Mouse (Mus musculus) ES-Bruce4 (cell line): ENCODE data around the gene Cry2. TPM values are rescaled to one million over a fixed set of nuclear protein-coding genes. Genes with fewer than 3 reads are reported as not detected.

Experiments
- H3K27ac ChIP-seq: 2 replicates; pipeline ENCODE4 v1.5.1; 2012; ENCODE audit warnings: low read length, inconsistent platforms; ENCODE audit not compliant: insufficient read depth
- H3K27me3 ChIP-seq: 2 replicates; pipeline ENCODE4 v1.6.1; 2012; ENCODE audit warnings: mild to moderate bottlenecking, low read length, inconsistent platforms; ENCODE audit not compliant: control insufficient read depth, poor library complexity, insufficient read depth, severe bottlenecking
- H3K36me3 ChIP-seq: 2 replicates; pipeline ENCODE4 v1.6.1; 2012; ENCODE audit warnings: inconsistent platforms, mild to moderate bottlenecking, low read length, moderate library complexity; ENCODE audit not compliant: control insufficient read depth, poor library complexity, insufficient read depth, severe bottlenecking
- H3K4me1 ChIP-seq: one replicate; pipeline ENCODE4 v1.8.1; 2011; ENCODE audit warnings: low read length; ENCODE audit not compliant: control insufficient read depth, insufficient read depth
- H3K4me3 ChIP-seq: 2 replicates; pipeline ENCODE4 v1.5.1; 2011; ENCODE audit warnings: low read depth, mild to moderate bottlenecking, low read length
- H3K9ac ChIP-seq: 2 replicates; pipeline ENCODE4 v1.6.1; 2012; ENCODE audit warnings: low read depth, mild to moderate bottlenecking, inconsistent platforms; ENCODE audit not compliant: poor library complexity, severe bottlenecking
- H3K9me3 ChIP-seq: replicated peaks from 2 replicates; pipeline ENCODE4 v1.6.1; 2012; ENCODE audit warnings: mild to moderate bottlenecking, low read length, inconsistent platforms; ENCODE audit not compliant: control insufficient read depth, poor library complexity, insufficient read depth, severe bottlenecking
- CTCF ChIP-seq: IDR thresholded peaks from one replicate; pipeline ENCODE4 v1.8.1; 2011; ENCODE audit warnings: low read depth, low read length
- EP300 ChIP-seq: IDR thresholded peaks from 2 replicates; pipeline ENCODE4 v1.6.1; 2011; ENCODE audit warnings: low read depth, low read length; ENCODE audit not compliant: insufficient read depth
- POLR2A ChIP-seq: IDR thresholded peaks from one replicate; pipeline ENCODE4 v1.8.1; 2011; ENCODE audit warnings: low read length; ENCODE audit not compliant: insufficient read depth
- polyA plus RNA-seq: library from polyadenylated mRNA; stranded (reverse); fragments of >200 nt; gene quantifications from 2 replicates; pipeline ENCODE4 v1.2.4, GENCODE M21; 2011; ENCODE audit warnings: low read depth; ENCODE audit not compliant: missing spikeins, insufficient read depth, insufficient read length

Gene Cry2
- polyA plus RNA-seq, 1 experiment, result 9.9 TPM

DNA sequence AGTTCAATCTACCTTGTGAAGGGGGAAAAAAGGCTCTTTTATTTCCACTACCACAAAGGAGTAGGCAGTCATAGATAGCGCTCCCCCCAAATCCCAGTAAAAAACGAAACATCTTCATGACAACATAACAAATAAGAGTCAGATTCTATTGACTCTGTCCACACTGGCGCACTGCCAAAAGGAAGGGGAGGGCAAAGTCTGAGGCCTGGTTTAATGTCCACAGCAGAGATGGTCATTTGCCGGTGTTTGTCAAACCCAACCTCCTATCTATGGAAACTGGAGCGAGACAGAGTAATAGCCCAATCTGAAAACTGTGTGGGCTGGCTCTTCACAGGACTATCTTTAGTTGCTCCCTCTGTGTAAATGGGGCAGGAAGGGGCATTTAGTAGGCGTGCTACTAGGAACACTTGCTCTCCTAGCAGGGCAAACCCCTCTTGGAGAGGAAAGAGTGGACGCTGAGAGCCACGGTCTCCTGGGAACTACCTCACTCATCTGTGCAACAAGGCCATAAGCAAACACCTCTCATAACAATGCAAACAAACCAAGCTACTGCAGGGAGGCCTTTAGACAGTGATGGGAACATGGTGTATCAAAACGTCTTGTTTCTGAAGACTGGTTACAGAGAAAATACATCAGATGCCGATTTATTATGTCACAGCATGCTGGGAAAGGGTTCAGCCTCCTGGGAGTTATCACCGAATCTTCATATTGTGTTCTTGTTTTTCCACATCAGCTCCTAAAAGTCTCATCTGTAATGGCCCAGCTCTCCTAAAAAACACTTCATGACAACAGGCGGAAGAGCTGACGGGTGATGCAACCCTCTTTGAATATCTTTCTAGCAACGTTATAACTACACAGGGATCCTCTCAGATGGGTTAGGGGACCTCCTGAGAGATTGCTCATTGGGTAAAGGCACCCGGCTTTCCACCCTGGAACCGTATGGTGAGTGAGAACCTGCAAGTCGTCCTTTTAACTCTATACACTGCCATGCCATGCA, 1.2 kb downstream of the Cry2 start:
- no peak for TF ChIP-seq EP300
- no peak for TF ChIP-seq POLR2A
- no peak for TF ChIP-seq CTCF
- no peaks in the 10 kb centered on the region for H3K27me3 ChIP-seq
- H3K4me1 ChIP-seq, result peaks cover 10% of the 10 kb centered on the region
- H3K27ac ChIP-seq, result no peak overlapping the region
- peak overlapping the region; percentile 46 for H3K9ac ChIP-seq
- no peaks in the 10 kb centered on the region for H3K36me3 ChIP-seq
- H3K9me3 ChIP-seq, result no peaks in the 10 kb centered on the region
- peak overlapping the region; percentile 83 for H3K4me3 ChIP-seq

DNA sequence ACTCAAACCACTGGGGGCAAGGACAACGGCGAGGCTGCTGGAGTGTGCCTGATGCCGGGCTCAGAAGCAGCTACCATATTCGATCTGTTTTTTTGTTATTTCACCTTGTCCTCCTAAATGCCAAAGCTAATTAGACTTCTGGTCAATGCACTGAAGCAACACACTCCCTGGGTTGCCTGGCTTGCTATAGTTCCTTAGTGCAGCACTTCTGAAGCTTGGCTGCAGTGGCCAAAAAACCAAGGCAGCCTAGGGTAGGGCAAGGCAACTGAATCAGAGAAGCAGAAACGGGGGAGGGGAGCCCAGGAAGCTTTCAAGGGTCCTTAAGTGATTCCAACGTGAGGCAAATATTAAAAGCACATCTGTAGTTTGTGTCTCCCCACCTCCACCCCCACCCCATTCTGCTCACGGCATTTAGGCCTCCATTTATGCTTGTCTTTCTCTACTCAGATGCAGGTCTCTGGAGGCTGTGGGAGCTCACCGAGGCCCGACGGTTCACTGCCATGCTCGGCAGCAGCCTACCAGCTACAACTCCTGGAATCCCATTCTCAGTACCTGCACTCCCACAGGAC, 2.1 kb downstream of the Cry2 start:
- H3K4me1 ChIP-seq, result peaks cover 10% of the 10 kb centered on the region

DNA sequence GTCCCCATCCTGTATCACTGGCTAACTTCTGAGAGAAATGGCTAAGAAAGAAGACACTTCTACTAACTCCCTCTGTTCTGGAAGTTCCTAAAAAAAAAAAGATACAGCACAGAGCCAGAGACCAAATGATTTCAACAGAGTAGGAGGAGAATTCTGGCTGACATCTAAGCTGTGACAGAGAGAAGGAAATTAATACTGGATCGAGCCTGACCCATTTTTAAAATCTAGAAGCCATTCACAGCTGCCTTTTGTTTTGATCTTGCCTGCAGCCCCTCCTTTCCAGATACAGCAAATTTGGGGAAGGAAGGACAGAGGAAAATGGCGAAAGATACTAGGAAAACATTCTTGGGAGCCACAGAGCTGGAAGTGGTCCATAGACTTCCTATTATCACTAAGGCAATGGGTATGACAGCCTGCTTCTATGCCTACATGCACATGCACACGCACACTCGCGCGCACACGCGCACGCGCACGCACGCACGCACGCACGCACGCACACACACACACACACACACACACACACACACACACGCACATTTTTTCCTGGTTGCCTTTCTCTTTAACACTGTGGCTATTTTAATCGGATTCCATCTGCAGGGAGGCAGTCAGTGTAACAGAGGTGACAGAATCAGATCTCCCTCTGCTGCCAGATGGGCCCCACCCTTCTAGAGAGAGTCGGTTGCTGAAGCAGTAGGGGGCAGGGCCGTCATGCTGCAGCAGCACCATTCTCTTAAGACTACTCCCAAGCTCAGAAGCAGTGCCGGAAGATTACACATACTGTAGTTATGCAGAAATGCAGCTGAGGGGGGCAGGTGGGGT, 2.9 kb downstream of the Cry2 start:
- Histone ChIP-seq H3K36me3 (no peaks in the 10 kb centered on the region), H3K9ac (no peak overlapping the region), H3K27ac (no peak overlapping the region), H3K27me3 (no peaks in the 10 kb centered on the region), H3K9me3 (no peaks in the 10 kb centered on the region), H3K4me3 (peak overlapping the region; percentile 29), H3K4me1 (peaks cover 10% of the 10 kb centered on the region)
- TF ChIP-seq POLR2A (no peak), EP300 (0 out of 2 replicates have a peak, but pooled peaks have one; percentile 60), CTCF (no peak)

More for the DNA sequence above, 2.1 kb downstream of the Cry2 start:
- TF ChIP-seq POLR2A (no peak), CTCF (no peak), EP300 (no peak)
- H3K36me3 ChIP-seq, result no peaks in the 10 kb centered on the region
- H3K9ac ChIP-seq, result no peak overlapping the region
- H3K9me3 ChIP-seq, result no peaks in the 10 kb centered on the region
- no peaks in the 10 kb centered on the region for H3K27me3 ChIP-seq
- no peak overlapping the region for H3K27ac ChIP-seq
- H3K4me3 ChIP-seq, result peak overlapping the region; percentile 29

DNA sequence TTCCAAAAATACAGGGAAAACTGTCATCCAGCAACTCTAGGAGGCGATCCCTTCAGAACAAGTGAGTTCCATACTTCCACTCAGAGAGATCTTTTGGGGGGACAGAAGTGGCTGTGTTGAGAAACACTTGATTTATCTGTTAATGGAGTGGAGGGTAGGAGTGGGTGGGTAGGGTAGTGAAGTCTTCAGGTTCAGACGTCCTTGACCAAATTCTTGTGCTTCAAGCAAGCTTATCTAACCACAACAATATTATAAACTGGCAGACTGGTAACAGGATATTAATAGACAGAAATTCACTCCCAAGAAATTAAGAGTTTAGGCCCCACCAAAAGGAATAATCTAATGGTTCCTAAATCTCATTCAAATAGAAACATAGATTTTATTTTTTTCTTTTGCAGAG, 3.8 kb downstream of the Cry2 start:
- Histone ChIP-seq H3K4me1 (peaks cover 12% of the 10 kb centered on the region), H3K27me3 (no peaks in the 10 kb centered on the region), H3K27ac (no peak overlapping the region), H3K9me3 (no peaks in the 10 kb centered on the region), H3K36me3 (no peaks in the 10 kb centered on the region), H3K9ac (no peak overlapping the region), H3K4me3 (no peak overlapping the region)
- no peak for TF ChIP-seq POLR2A
- no peak for TF ChIP-seq CTCF
- no peak for TF ChIP-seq EP300

DNA sequence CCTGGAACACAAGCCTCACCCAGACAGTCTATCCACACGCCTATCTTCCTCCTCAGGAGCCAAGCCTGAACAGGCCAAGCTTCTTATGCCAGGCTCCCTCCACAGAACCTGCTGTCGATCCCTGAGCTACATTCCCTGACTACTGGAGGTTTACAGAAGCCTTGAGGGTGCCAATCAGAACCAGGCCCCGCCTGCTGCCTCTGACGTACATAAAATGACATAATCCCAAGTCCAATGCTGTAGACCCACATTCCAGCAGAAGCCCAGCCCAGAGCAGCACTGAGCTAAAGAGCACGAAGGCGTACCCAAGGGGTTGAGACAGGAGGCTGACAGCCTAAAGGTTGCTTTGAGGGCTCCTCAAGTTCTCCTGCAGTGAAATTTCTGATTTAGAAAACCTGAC, 6.0 kb downstream of the Cry2 start:
- TF ChIP-seq EP300, result no peak
- no peak for TF ChIP-seq POLR2A
- TF ChIP-seq CTCF, result no peak
- Histone ChIP-seq H3K4me3 (no peak overlapping the region), H3K27me3 (no peaks in the 10 kb centered on the region), H3K27ac (no peak overlapping the region), H3K36me3 (no peaks in the 10 kb centered on the region), H3K9ac (no peak overlapping the region), H3K4me1 (peaks cover 12% of the 10 kb centered on the region), H3K9me3 (no peaks in the 10 kb centered on the region)

DNA sequence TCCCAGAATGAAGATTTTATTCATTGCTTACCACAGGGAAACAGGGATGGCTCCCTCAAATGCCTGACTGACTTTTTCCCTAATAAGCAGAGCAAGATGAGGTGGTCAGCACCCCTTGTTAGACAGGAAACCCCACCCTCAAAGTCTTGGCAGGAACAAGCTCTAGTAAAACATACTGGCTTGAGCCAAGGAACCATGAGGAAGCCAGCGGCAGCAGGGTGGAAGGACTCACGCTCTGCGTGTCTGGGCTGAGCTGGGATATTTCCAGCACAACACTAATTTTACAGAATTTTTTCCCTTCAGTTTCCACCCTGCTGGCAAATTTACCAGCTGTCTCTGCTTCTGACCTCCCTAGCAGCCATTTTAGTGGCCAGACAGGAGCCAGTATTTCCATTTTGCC, 7.4 kb downstream of the Cry2 start:
- H3K9ac ChIP-seq, result no peak overlapping the region
- no peaks in the 10 kb centered on the region for H3K27me3 ChIP-seq
- H3K27ac ChIP-seq, result no peak overlapping the region
- no peak overlapping the region for H3K4me3 ChIP-seq
- TF ChIP-seq POLR2A, result no peak
- no peak for TF ChIP-seq EP300
- no peak for TF ChIP-seq CTCF
- H3K4me1 ChIP-seq, result peaks cover 11% of the 10 kb centered on the region
- H3K36me3 ChIP-seq, result no peaks in the 10 kb centered on the region
- H3K9me3 ChIP-seq, result no peaks in the 10 kb centered on the region
